Mouse (Mus musculus): ENCODE results near the gene Kri1.

- TF ChIP-seq CTCF (IDR thresholded peaks at IDR 0.05; ENCODE audit: borderline replicate concordance, extremely low read depth, insufficient read depth, insufficient read length), result peak; percentile 30; the same call in 1 of the 2 replicates
- peak; percentile 71; the same call in 1 of the 2 replicates for TF ChIP-seq POLR2A (IDR thresholded peaks at IDR 0.05; ENCODE audit: borderline replicate concordance, extremely low read depth, insufficient read depth, insufficient read length, poor library complexity, severe bottlenecking)
These were observed 3.4 kb upstream of the Kri1 start, which contains the start of gene Cdkn2d for GRCm38 (mm10) chr9:21291022-21291787.
